Mouse (Mus musculus) lung, postnatal 0 days (tissue): ENCODE measurements around the gene Acly.

Source experiments
- CTCF ChIP-seq: IDR thresholded peaks from 2 replicates; pipeline ENCODE4 v1.5.1; 2016; ENCODE audit warnings: antibody characterized with exemption, mild to moderate bottlenecking
- EP300 ChIP-seq: IDR thresholded peaks from 2 replicates; pipeline ENCODE4 v1.6.1; 2016; ENCODE audit warnings: antibody characterized with exemption, mild to moderate bottlenecking, control low read depth

GRCm38 (mm10) chr11:100561748-100562147 lies 33.9 kb upstream of the Acly start:
- TF ChIP-seq EP300, result no peak
- no peak for TF ChIP-seq CTCF
